Mouse (Mus musculus): ENCODE data around the gene Nphp1. TPM values are rescaled to one million over a fixed set of nuclear protein-coding genes. Genes with fewer than 3 reads are reported as not detected.

The Nphp1 gene
- polyA plus RNA-seq, 1 experiment, result 19.0 TPM

DNA sequence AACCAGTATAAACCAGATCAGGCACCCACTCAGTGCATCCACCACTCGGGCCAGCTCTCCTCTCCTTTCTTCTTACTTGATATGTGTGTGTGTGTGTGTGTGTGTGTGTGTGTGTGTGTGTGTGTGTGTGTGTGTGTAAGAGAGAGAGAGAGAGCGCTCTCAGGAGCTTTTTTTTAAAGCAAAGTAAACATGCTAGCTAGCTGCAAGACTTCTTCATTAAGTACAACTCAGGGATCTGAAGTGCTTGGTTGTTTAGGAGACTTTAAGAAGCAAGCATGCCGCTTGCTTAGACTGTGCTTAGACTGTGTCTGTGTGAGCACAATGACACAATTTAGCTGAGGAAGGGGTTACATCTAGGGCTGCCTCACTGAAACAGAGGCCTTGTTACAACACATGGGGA is 46.1 kb downstream of the Nphp1 start:
- TF ChIP-seq CTCF (IDR thresholded peaks at IDR 0.05; ENCODE audit: borderline replicate concordance, extremely low read depth, insufficient read depth, insufficient read length), result no peak
- TF ChIP-seq POLR2A (IDR thresholded peaks at IDR 0.05; ENCODE audit: borderline replicate concordance, extremely low read depth, insufficient read depth, insufficient read length, poor library complexity, severe bottlenecking), result no peak
- no peak for DNase-seq (ENCODE audit: low read depth)

- DNase-seq (ENCODE audit: low read depth), result no peak
- no peak for TF ChIP-seq POLR2A (IDR thresholded peaks at IDR 0.05; ENCODE audit: borderline replicate concordance, extremely low read depth, insufficient read depth, insufficient read length, poor library complexity, severe bottlenecking)
- no peak for TF ChIP-seq CTCF (IDR thresholded peaks at IDR 0.05; ENCODE audit: borderline replicate concordance, extremely low read depth, insufficient read depth, insufficient read length)
Observed at GRCm38 (mm10) chr2:127740756-127741519, 47.8 kb downstream of the Nphp1 start.

- DNase-seq (ENCODE audit: low read depth), result no peak
- TF ChIP-seq POLR2A (IDR thresholded peaks at IDR 0.05; ENCODE audit: borderline replicate concordance, extremely low read depth, insufficient read depth, insufficient read length, poor library complexity, severe bottlenecking) (no peak), CTCF (IDR thresholded peaks at IDR 0.05; ENCODE audit: borderline replicate concordance, extremely low read depth, insufficient read depth, insufficient read length) (no peak)
Observed at GRCm38 (mm10) chr2:127737885-127738284, 50.8 kb downstream of the Nphp1 start.

GRCm38 (mm10) chr2:127736631-127737209 is 52.0 kb downstream of the Nphp1 start:
- TF ChIP-seq POLR2A (IDR thresholded peaks at IDR 0.05; ENCODE audit: borderline replicate concordance, extremely low read depth, insufficient read depth, insufficient read length, poor library complexity, severe bottlenecking) (no peak), CTCF (IDR thresholded peaks at IDR 0.05; ENCODE audit: borderline replicate concordance, extremely low read depth, insufficient read depth, insufficient read length) (no peak)

DNA sequence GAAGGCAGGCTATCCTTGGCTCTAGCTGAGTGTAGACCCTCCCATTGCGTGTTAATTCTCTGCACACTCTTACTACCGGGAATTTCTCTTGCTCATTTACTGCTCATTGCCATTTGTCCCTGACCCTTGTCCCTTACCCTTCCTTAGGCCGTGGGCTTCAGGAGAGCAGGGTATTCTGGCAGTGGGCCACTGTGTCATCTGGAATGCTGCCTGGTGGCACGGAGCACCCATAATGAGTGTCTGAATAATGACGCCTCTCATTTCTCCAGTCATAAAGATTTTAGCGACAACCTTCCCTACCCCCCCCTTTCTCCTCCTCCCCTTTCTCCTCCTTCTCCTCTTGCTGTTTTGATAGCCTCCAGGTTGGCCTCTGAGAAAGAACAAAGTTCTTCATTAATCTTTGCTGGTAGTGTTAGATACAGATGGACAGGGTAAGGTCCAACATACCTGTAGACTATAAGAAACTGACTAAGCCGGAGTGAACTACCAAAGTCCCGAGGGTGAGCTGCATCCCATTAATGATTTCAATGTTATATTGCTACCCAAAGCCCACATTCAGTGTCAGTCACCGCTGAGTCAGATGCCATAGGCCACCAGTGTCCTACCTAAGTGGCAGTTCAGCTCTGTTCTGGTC is 53.1 kb downstream of the Nphp1 start:
- TF ChIP-seq CTCF (IDR thresholded peaks at IDR 0.05; ENCODE audit: borderline replicate concordance, extremely low read depth, insufficient read depth, insufficient read length) (no peak), POLR2A (IDR thresholded peaks at IDR 0.05; ENCODE audit: borderline replicate concordance, extremely low read depth, insufficient read depth, insufficient read length, poor library complexity, severe bottlenecking) (no peak)
- no peak for DNase-seq (ENCODE audit: low read depth)

More at GRCm38 (mm10) chr2:127736631-127737209, 52.0 kb downstream of the Nphp1 start:
- no peak for DNase-seq (ENCODE audit: low read depth)

DNA sequence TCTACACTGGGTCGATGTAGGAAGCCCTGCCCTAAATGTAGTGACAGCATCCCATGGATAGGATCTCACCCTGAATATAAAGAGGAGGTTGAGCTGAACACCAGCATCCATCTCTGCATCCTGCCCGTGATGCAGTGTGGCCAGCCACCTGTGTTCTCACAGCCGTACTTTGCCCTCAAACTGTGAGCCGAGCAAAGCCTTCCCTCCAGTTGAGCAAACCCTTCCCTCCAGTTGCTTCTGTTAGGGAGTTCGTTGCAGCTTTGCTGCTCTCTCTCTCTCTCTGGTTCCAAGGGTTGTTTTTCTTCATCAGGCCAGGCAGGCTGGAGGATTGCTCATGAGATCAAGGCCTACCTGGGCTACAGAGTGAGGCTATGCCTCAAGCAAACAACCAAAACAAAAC is 53.8 kb downstream of the Nphp1 start:
- DNase-seq (ENCODE audit: low read depth), result no peak
- no peak for TF ChIP-seq POLR2A (IDR thresholded peaks at IDR 0.05; ENCODE audit: borderline replicate concordance, extremely low read depth, insufficient read depth, insufficient read length, poor library complexity, severe bottlenecking)
- TF ChIP-seq CTCF (IDR thresholded peaks at IDR 0.05; ENCODE audit: borderline replicate concordance, extremely low read depth, insufficient read depth, insufficient read length), result no peak

DNA sequence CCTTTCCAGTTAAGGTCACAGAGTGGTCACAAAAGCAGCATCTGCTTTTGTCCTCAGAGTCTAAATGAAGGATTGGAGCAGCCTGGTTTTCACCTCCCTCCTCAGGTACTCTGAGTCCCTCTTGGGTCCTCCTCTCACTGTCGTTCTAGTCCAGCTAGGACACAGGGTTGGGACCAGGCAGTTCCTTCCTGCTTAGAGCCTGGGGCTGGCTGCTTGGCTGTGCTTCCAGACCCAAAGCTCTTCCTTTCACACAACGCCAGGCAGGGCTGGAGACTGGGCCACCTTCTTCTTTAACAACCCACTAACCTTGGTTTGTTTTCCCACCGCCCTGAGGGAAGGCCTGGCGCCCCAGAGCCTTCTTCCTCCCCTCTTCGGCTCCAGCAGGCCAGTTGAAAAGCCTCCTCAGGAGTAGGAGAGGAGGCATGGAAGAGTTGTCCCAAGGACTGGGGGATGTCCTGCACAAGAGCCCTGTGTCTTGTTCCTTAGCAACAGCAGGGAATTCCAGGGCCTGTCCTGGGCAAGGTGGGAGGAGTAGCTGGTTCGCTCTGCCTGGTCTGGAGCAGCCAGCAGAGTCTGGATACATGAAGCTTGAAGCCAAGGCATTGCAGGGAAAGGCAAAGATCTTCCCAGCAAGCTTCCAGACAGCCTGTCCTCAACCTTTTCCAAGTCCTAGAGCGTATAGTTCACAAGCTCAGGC is 58.2 kb downstream of the Nphp1 start:
- no peak for DNase-seq (ENCODE audit: low read depth)
- TF ChIP-seq POLR2A (IDR thresholded peaks at IDR 0.05; ENCODE audit: borderline replicate concordance, extremely low read depth, insufficient read depth, insufficient read length, poor library complexity, severe bottlenecking) (no peak), CTCF (IDR thresholded peaks at IDR 0.05; ENCODE audit: borderline replicate concordance, extremely low read depth, insufficient read depth, insufficient read length) (no peak)

DNA sequence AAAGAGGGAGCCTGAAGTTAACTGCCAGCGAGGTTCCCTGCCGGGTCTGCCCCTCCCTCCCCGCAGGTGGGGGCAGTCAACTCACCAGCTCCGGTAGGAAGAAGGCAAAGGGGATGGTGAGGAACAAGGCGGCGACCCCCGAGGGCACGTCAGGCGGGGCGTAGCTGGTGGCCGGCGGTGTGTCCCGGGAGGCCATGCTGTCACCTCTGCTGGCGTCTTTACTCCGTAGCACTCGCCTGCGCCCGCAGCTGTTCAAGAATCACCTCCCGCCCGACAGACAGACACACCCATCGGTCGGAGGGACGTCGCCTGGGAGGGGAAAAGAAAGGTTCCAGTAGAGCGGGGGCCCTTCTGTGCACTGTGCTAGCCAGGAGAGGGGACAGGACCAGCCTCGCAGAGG is 59.0 kb downstream of the Nphp1 start, which contains the start of gene Mall:
Gene Mall (minus strand): TSS at position 262 of the 400 bp plus-strand sequence.
- no peak for TF ChIP-seq POLR2A (IDR thresholded peaks at IDR 0.05; ENCODE audit: borderline replicate concordance, extremely low read depth, insufficient read depth, insufficient read length, poor library complexity, severe bottlenecking)
- TF ChIP-seq CTCF (IDR thresholded peaks at IDR 0.05; ENCODE audit: borderline replicate concordance, extremely low read depth, insufficient read depth, insufficient read length), result no peak
- DNase-seq (ENCODE audit: low read depth), result no peak

- TF ChIP-seq CTCF (IDR thresholded peaks at IDR 0.05; ENCODE audit: borderline replicate concordance, extremely low read depth, insufficient read depth, insufficient read length) (no peak), POLR2A (IDR thresholded peaks at IDR 0.05; ENCODE audit: borderline replicate concordance, extremely low read depth, insufficient read depth, insufficient read length, poor library complexity, severe bottlenecking) (no peak)
- no peak for DNase-seq (ENCODE audit: low read depth)
Observed at GRCm38 (mm10) chr2:127728661-127729450, 59.8 kb downstream of the Nphp1 start.

DNA sequence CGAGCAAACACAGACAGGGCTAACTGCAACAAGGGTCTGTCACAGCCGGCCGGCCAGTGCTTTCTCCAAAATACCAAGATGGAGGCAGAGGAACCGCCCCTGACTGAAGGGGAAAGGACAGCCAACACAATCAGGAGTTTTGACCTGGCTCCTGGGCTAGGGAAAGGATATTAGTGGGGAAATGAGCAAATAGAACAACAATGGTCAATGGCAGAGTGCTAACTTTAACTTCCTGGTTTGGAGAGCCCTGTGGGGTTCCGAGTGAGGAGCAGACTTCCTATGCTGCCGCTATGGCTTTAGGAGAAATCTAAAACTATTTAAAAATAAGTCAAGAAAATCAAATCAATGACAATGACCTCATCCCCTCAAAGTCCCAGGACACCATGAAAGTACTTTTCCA is 60.6 kb downstream of the Nphp1 start:
- DNase-seq (ENCODE audit: low read depth), result no peak
- TF ChIP-seq POLR2A (IDR thresholded peaks at IDR 0.05; ENCODE audit: borderline replicate concordance, extremely low read depth, insufficient read depth, insufficient read length, poor library complexity, severe bottlenecking) (no peak), CTCF (IDR thresholded peaks at IDR 0.05; ENCODE audit: borderline replicate concordance, extremely low read depth, insufficient read depth, insufficient read length) (no peak)

Measured in brain, embryonic 14.5 days (tissue).